Mouse (Mus musculus) hindbrain, embryonic 14.5 days (tissue): ENCODE data around the gene Ppif. TPM values are rescaled to one million over a fixed set of nuclear protein-coding genes. Genes with fewer than 3 reads are reported as not detected.

Source experiments
- ATAC-seq: fragments of 200-750 bp; cut with Nextera tagmentation; 2 replicates; pipeline ENCODE4 v1.8.0; 2017; ENCODE audit warnings: moderate number of reproducible peaks, mild to moderate bottlenecking, moderate TSS enrichment, moderate library complexity; ENCODE audit not compliant: low FRiP score
- DNase-seq: peaks from one replicate; pipeline ENCODE4 v3.0.0-alpha.2; 2015; ENCODE audit warnings: low spot score
- H3K27ac ChIP-seq: fragments of 300-500 bp; sonication (generic); 2 replicates; pipeline ENCODE4 v1.5.1; 2014; ENCODE audit warnings: mild to moderate bottlenecking, moderate library complexity
- H3K27me3 ChIP-seq: fragments of 300-500 bp; sonication (generic); 2 replicates; pipeline ENCODE4 v1.6.1; 2014; ENCODE audit warnings: mild to moderate bottlenecking, low read length, mixed read lengths; ENCODE audit not compliant: control insufficient read depth, insufficient read depth
- H3K36me3 ChIP-seq: fragments of 300-500 bp; sonication (generic); replicated peaks from 2 replicates; pipeline ENCODE4 v1.6.1; 2014; ENCODE audit not compliant: control insufficient read depth, insufficient read depth
- H3K4me1 ChIP-seq: fragments of 300-500 bp; sonication (generic); replicated peaks from 2 replicates; pipeline ENCODE4 v1.6.1; 2014; ENCODE audit warnings: antibody characterized with exemption, low read length, mixed read lengths; ENCODE audit not compliant: control insufficient read depth, insufficient read depth
- H3K4me2 ChIP-seq: fragments of 300-500 bp; sonication (generic); replicated peaks from 2 replicates; pipeline ENCODE4 v1.6.1; 2014; ENCODE audit warnings: mild to moderate bottlenecking, moderate library complexity
- H3K4me3 ChIP-seq: fragments of 300-500 bp; sonication (generic); replicated peaks from 2 replicates; pipeline ENCODE4 v1.5.1; 2014; ENCODE audit warnings: mild to moderate bottlenecking, low read length
- H3K9ac ChIP-seq: fragments of 300-500 bp; sonication (generic); 2 replicates; pipeline ENCODE4 v1.6.1; 2014
- H3K9me3 ChIP-seq: fragments of 300-500 bp; sonication (generic); 2 replicates; pipeline ENCODE4 v1.6.1; 2016; ENCODE audit warnings: low read length; ENCODE audit not compliant: control insufficient read depth
- WGBS: fragments of 180-500 bp; shearing (Covaris S2); extraction: QIAGEN DNeasy Blood & Tissue Kit; methylation state at CpG from one replicate; pipeline ENCODE4 v1.1.7; 2014; 5-methylcytosine and 5-hydroxymethylcytosine counted together
- polyA plus RNA-seq: library from polyadenylated mRNA; unstranded; fragments of >200 nt; fragmentation: Nextera tagmentation; extraction: Ambion mirVana; gene quantifications from 2 replicates; pipeline ENCODE4 v1.2.1, GENCODE M21; 2014

Ppif gene
- polyA plus RNA-seq, 1 experiment from 2014 or later: 29.5 TPM

DNA sequence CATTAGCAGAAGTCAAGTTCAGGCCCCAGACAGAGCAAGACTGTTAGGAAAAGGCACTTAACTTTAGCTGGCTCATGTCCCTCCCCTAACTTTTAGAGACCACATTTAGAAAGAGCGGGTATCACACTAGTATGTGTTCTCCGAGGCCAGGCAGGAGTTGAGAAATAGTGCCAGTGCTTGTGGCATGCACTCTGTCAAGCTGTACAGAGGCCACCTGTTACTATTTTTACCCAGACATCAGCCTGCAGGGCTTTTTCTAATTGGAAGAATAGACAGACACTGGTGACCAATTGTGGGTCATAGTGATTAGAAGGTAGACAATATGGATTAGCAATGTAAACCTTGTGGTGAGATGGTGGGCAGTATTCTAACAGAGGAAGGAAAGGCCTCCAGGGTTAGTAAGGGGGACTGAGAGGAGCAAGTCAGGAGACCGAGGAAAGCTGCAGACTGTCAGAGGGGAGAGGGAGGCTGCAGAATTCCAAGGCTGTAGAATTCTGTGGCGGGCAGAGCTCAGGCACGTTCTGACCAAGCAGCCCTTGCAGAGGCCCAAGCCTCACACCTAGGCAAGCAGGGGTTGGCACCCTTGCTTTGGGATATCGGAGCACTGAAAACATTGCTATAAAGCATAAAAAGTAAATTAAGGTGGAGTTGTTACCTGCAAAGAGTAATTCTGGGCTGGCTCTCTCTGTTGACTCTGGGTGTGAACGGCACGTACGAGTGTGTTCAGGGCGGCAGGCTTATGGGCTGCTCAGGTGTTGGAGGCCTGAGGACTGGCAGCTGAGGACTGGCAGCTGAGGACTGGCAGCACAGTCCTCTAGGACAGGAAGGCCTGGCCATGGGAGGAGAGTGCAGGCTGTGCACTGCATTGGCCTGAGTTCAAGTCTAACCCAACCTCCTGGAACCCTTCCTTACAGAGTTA lies 6.7 kb upstream of the Ppif start:
- no peak for ATAC-seq
- H3K4me3 ChIP-seq: no peak overlapping the region
- no peak for DNase-seq
- H3K4me2 ChIP-seq: no peak overlapping the region
- H3K27ac ChIP-seq: no peak overlapping the region
- H3K27me3 ChIP-seq: no peaks in the 10 kb centered on the region
- H3K36me3 ChIP-seq: no peaks in the 10 kb centered on the region
- no peak overlapping the region for H3K9ac ChIP-seq
- H3K4me1 ChIP-seq: no peaks in the 10 kb centered on the region
- 89% methylated on average over 9 of the region's 10 CpGs for WGBS
- H3K9me3 ChIP-seq: no peaks in the 10 kb centered on the region

DNA sequence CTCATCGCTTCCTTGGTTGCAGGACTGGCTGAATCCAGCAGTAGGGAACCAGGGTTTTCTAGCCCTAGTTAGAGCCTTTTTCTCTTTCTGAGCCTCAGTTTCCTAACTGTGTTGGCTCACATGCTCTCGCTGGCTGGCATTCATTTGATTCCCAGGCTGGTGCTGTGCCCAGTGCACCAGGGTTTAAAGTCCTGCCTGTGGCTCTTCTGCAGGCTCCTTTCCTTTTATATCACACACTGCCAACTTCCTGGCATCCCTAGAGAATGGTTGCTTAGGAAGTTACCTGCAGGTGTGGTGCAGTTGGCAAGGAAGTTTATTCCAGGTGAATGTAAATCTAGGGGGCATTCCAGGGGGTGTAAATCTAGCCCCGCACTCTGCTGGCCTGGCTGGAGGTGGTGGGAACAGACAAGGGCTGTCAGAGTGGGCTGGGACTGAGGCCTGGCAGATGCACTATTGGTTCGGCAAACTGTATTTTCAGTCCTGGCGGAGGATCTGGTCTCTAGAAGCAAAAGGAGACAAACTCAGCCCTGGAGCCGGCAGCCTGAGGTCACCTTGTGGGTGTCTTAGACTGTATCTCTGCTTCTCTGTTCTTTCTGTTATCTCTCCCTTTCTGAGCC lies 575 bp upstream of the Ppif start:
- WGBS: 81% methylated on average over 6 of the region's 6 CpGs
- no peak for ATAC-seq

DNA sequence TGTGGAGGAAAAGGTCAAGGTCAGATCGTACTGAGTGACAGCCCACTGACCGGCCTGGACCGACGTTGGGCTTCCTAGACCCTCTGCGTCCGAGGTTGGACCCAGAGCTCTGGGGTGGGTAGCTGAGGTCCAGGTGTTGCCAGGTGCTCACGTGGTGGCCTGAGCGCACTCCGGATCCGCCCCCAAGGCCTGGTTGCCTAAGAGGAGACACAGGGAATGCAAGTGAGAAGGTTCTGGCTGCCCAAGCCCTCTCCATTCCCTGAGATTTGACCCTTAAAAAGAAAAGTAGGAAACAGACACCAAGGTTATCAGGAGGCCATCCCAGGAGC lies 579 bp downstream of the Ppif start:
- ATAC-seq (peak; percentile 51), DNase-seq (no peak)
- peak overlapping the region; percentile 87 for H3K9ac ChIP-seq
- WGBS: 3% methylated on average over 10 of the region's 10 CpGs
- H3K9me3 ChIP-seq: no peaks in the 10 kb centered on the region
- no peaks in the 10 kb centered on the region for H3K27me3 ChIP-seq
- peak overlapping the region; percentile 62; the same call in 1 of the 2 replicates for H3K27ac ChIP-seq
- peaks cover 21% of the 10 kb centered on the region for H3K4me1 ChIP-seq
- peak overlapping the region; percentile 99 for H3K4me2 ChIP-seq
- peak overlapping the region; percentile 89 for H3K4me3 ChIP-seq
- peaks cover 32% of the 10 kb centered on the region for H3K36me3 ChIP-seq

More for the DNA sequence above, 575 bp upstream of the Ppif start:
- H3K9me3 ChIP-seq: no peaks in the 10 kb centered on the region
- H3K27ac ChIP-seq: peak overlapping the region; percentile 60
- DNase-seq: no peak
- peak overlapping the region; percentile 87; the same call in 1 of the 2 replicates for H3K9ac ChIP-seq
- H3K4me1 ChIP-seq: peaks cover 21% of the 10 kb centered on the region
- H3K27me3 ChIP-seq: no peaks in the 10 kb centered on the region
- H3K4me3 ChIP-seq: peak overlapping the region; percentile 89
- H3K36me3 ChIP-seq: peaks cover 20% of the 10 kb centered on the region
- H3K4me2 ChIP-seq: peak overlapping the region; percentile 99

DNA sequence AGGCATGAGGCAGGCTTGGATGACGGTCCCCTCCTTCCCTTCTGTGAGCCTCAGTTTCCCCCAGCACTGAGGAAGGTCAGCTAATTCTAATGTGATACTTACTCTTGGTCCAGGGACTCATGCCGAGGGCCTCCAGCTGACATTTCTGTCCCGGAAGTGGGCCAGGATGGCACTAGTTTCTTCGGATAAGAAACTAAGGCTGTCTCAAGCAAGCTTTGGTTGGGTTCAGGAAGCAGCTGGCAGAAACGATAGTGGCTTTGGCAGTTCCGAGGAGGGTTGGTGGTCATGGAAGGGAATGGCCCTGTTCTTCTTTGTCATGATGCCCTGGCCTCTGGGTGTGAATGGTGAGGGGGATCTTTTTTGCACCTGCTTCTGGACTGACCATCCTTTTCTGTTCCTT lies 1.1 kb downstream of the Ppif start:
- DNase-seq (no peak), ATAC-seq (no peak)
- Histone ChIP-seq H3K9me3 (no peaks in the 10 kb centered on the region), H3K4me2 (peak overlapping the region; percentile 99), H3K4me1 (peaks cover 21% of the 10 kb centered on the region), H3K4me3 (peak overlapping the region; percentile 89), H3K9ac (peak overlapping the region; percentile 87), H3K27ac (no peak overlapping the region), H3K36me3 (peaks cover 37% of the 10 kb centered on the region), H3K27me3 (no peaks in the 10 kb centered on the region)
- WGBS: 69% methylated on average over 6 of the region's 6 CpGs

DNA sequence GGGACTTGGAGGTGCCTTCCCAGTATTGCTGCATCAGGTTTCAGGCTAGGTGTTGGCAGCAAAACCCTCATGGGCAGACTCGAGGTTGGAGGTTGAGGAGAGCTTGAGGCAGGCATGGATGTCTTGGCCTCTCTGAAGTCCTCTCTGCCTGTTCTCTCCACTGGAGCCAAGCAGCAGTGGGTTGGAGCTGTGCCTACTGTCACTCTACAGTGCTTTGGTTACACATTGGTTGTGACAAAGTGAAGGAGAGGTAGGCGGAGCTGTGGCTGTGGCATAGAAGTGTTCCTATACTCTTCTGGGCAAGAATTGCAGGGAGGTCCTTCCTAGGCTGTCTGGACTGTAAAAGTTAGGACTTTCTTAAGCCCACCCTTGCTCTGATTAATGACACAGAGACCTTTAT lies 2.4 kb downstream of the Ppif start:
- no peak overlapping the region for H3K4me2 ChIP-seq
- H3K27me3 ChIP-seq: no peaks in the 10 kb centered on the region
- DNase-seq (no peak), ATAC-seq (no peak)
- no peaks in the 10 kb centered on the region for H3K9me3 ChIP-seq
- WGBS: 77% methylated on average over 2 of the region's 2 CpGs
- peaks cover 21% of the 10 kb centered on the region for H3K4me1 ChIP-seq
- peaks cover 41% of the 10 kb centered on the region for H3K36me3 ChIP-seq
- no peak overlapping the region for H3K9ac ChIP-seq
- H3K4me3 ChIP-seq: no peak overlapping the region
- no peak overlapping the region for H3K27ac ChIP-seq

DNA sequence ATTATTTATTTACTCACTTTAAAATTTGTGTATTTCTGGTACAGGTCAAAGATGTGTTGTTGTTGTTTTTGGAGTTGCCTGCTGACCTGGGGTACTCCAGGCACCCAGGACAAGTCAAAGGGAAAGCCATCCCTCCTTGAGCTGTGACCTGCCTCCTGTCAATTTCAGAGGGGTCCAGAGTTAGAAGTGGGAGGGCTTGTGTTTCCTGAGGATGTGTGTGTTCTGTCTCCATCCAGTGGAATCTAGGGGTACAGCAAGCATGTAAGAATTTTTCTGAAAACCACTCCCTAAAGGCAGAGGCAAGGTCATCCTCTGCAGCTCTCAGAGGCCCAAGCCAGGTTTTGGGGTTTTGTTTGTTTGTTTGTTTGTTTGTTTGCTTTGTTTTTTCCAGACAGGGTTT lies 8.0 kb downstream of the Ppif start:
- Histone ChIP-seq H3K36me3 (peaks cover 35% of the 10 kb centered on the region), H3K9me3 (no peaks in the 10 kb centered on the region), H3K4me2 (no peak overlapping the region), H3K4me3 (no peak overlapping the region), H3K4me1 (no peaks in the 10 kb centered on the region), H3K27ac (no peak overlapping the region), H3K9ac (no peak overlapping the region), H3K27me3 (no peaks in the 10 kb centered on the region)
- peak; percentile 77 for DNase-seq
- peak; percentile 55; the same call in 1 of the 2 replicates for ATAC-seq

DNA sequence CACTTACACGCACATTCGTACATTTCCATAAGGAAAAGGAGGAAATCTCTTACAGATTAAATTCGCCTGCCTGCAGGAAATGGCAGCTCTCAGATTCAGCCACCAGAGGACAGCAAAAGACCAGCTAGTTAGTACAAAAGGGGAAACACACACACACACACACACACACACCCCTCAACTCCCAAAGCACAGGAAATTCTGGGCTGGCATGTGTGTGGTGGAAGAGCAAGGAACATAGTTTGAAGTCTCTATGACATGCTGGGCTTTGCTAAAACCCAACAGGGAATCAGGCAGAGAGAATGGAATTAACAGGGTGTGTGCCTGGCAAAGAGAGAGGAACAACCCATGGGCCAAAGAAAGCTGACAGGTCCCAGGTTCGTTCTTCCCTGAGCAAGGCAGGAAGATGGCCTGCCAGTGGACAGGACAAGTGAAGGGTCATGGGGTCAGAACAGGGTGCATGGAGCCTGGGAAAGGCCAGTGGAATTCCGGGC lies 13.8 kb downstream of the Ppif start:
- Histone ChIP-seq H3K36me3 (no peaks in the 10 kb centered on the region), H3K9ac (no peak overlapping the region), H3K27me3 (no peaks in the 10 kb centered on the region), H3K9me3 (no peaks in the 10 kb centered on the region), H3K4me2 (no peak overlapping the region), H3K4me1 (no peaks in the 10 kb centered on the region; the same call in 1 of the 2 replicates), H3K27ac (no peak overlapping the region), H3K4me3 (no peak overlapping the region)
- WGBS: 56% methylated on average over 5 of the region's 5 CpGs
- ATAC-seq (no peak), DNase-seq (peak; percentile 65)

DNA sequence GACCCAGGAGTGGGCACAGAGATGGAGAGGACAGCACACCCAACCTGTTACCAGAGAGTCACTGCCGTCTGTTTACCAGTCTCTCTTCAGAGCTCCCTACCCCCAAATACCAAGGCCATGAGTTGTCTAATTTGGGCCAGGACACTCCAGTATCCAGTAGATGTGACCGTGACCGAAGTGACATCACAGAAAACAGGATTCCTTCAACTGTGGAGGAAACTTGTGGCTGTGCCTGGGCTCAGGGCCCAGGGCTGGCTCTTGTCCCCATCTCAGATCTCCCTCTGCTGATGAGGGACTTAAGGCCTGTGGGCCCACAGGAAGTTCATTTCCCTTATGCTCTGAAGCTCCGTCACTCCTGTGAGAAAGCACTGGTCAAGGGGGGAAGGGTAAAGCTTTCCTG lies 14.5 kb downstream of the Ppif start:
- no peak overlapping the region for H3K27ac ChIP-seq
- no peaks in the 10 kb centered on the region; the same call in 1 of the 2 replicates for H3K4me1 ChIP-seq
- H3K4me2 ChIP-seq: no peak overlapping the region
- no peak overlapping the region for H3K4me3 ChIP-seq
- WGBS: 80% methylated on average over 4 of the region's 4 CpGs
- DNase-seq: no peak
- ATAC-seq: no peak
- no peak overlapping the region for H3K9ac ChIP-seq
- H3K9me3 ChIP-seq: no peaks in the 10 kb centered on the region
- no peaks in the 10 kb centered on the region for H3K27me3 ChIP-seq
- no peaks in the 10 kb centered on the region for H3K36me3 ChIP-seq

DNA sequence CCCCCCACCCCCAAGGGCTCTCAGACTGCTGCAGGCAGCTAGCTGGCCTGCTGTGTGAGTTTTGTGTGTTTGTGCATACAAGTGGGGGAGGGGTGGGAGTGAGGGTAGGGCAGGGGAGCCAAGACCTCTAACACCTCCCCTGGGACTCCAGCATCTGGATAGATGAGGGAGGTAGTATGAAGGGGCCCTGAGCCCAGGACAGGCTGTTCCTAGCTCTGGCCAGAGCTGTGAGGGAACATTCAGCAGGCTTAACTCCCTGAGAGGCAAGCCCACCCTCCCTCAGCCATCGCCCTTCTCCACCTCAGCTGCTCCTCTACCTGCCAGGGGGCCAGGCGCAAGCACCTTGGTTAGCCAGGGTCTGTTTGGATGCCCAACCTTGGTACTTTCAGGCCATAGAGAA lies 15.0 kb downstream of the Ppif start:
- Histone ChIP-seq H3K4me1 (no peaks in the 10 kb centered on the region; the same call in 1 of the 2 replicates), H3K9ac (no peak overlapping the region), H3K9me3 (no peaks in the 10 kb centered on the region), H3K27ac (no peak overlapping the region), H3K36me3 (no peaks in the 10 kb centered on the region), H3K4me3 (no peak overlapping the region), H3K4me2 (no peak overlapping the region), H3K27me3 (no peaks in the 10 kb centered on the region)
- WGBS: 90% methylated on average over 2 of the region's 2 CpGs
- DNase-seq: no peak
- ATAC-seq: no peak
